Comparison of ENCODE assay signal across 8 mouse cellular contexts in the genomic region with DNA sequence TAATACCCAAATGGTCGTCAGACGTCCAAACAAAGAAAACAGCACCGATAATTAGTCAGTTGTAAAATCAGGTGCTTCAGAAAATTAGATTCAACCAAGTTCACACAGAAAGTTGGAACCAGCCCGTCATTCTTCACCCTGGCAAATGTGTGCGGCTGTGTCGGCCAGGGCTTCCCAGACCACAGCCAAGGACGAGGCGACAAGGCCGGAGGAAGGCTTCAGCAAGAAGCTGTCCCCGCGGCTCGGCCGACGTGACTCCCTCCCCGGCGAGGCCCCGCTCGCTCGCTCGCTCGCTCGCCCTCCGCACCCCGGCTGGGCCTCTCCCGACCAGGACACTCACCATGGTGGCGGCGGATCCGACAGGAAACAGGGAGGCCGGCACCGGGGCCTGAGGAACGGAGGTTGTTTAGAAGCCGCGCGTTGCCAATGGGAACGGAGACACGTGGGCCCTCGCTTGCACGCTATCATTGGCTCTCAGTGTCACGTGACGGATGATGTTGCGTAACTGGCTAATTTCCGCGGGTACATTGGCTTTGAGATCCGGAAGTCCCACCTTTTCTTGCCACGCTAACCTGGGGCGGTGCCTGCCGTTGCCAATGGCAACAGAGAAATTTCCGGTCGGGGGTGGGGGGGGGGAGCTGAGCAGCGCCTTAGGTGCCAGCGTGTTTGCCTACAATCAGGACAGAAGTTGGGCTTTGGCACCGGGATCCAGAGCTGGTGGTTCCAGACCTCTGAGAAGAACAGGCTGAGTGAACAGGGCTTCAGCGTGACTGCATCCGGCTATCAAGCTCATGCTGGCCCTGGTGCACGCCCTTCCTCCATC. TPM values are rescaled to one million over a fixed set of nuclear protein-coding genes. Genes with fewer than 3 reads are reported as not detected.
A peak's percentile ranks its signal among the peaks of the same experiment; 100 is the strongest.
DNase-seq lines count a peak whose midpoint lies in the region; ATAC-seq lines count a peak whose summit lies in the region.

Lztfl1 (minus strand) TSS at position 512 of the 823 bp plus-strand sequence.

- peak within 1 kb of the TSS; percentile 82 for H3K9ac ChIP-seq in hindbrain, embryonic 12.5 days

- no peaks in the 10 kb centered on the region for H3K27me3 ChIP-seq in hindbrain, embryonic 12.5 days

- no peaks in the 10 kb centered on the region for H3K9me3 ChIP-seq in hindbrain, embryonic 12.5 days (replicated peaks)

- H3K36me3 ChIP-seq in hindbrain, embryonic 12.5 days: peaks cover 1% of the 10 kb centered on the region; the same call in 1 of the 2 replicates

- WGBS in hindbrain, embryonic 12.5 days: under 1% methylated on average over 55 of the region's 55 CpGs

- H3K4me1 ChIP-seq in hindbrain, embryonic 12.5 days: peaks cover 6% of the 10 kb centered on the region

- peak; percentile 100 for ATAC-seq in hindbrain, embryonic 12.5 days (ENCODE audit: low FRiP score)

- peak within 1 kb of the TSS; percentile 89 for H3K4me3 ChIP-seq in hindbrain, embryonic 12.5 days

- peak; percentile 99 for DNase-seq in NIH3T3 (ENCODE audit: low read depth)
- DNase-seq in cerebellum, postnatal 10 days: peak; percentile 97 to 98
- DNase-seq in frontal cortex, postnatal 10 days (ENCODE audit: low spot score in 2 of 2): peak; percentile 95
- peak; percentile 92 to 98 for DNase-seq in layer of hippocampus, postnatal 14 days (ENCODE audit: low spot score in 2 of 2)
- DNase-seq in lung, postnatal 14 days: peak; percentile 98
- peak; percentile 98 for DNase-seq in retina, adult 2 months (ENCODE audit: low read depth, low spot score)
- DNase-seq in thymus, postnatal 36 days: peak; percentile 87 to 95

- H3K27ac ChIP-seq in hindbrain, embryonic 12.5 days: peak within 1 kb of the TSS; percentile 55; the same call in 1 of the 2 replicates

- H3K4me2 ChIP-seq in hindbrain, embryonic 12.5 days (replicated peaks): peak within 1 kb of the TSS; percentile 71

RNA-seq across cellular contexts. Expression of gene Lztfl1, which starts in this region (rescaled TPM):
- polyA plus RNA-seq in hindbrain, embryonic 12.5 days (2016; fragmentation: Nextera tagmentation; extraction: Ambion mirVana): 53.2 and 57.4 TPM in 2 replicates
- 10 to 100 TPM; 60.3 to 64.3 TPM for total RNA-seq in layer of hippocampus, postnatal 14 days (2021)

Comparison
In these comparisons a context has a peak if more than half of its experiments do, and no peak if none do; other contexts are left out.
1. Peak in every context shown above with its lines: DNase-seq, ATAC-seq, H3K4me3 ChIP-seq and H3K27ac ChIP-seq.